Mouse (Mus musculus) left cerebral cortex, adult 18-20 months (tissue): ENCODE measurements around the gene Rpl18. TPM values are rescaled to one million over a fixed set of nuclear protein-coding genes. Genes with fewer than 3 reads are reported as not detected.

ENCODE experiments used
- total RNA-seq, 2 experiments: library from RNA; stranded (reverse); gene quantifications; 2 replicates each; pipeline ENCODE4 v1.2.3; 2021

Rpl18 gene
- total RNA-seq, 2 experiments from 2014 or later, result 331 to 369 TPM

Other genes starting within 250 kb of the Rpl18 start
- 10 to 100 TPM; 55.2 to 59.3 TPM for gene Bax, start 248.6 kb upstream of the Rpl18 start, total RNA-seq
- under 1 TPM in 1 of 2 experiments, not detected in 1; 0.21 TPM for gene Tulp2, start 233.6 kb upstream of the Rpl18 start, total RNA-seq
- gene Gm45808, start 228.6 kb upstream of the Rpl18 start, total RNA-seq, result 1 to 10 TPM; 2.5 to 3.8 TPM
- gene Dhdh, start 226.7 kb upstream of the Rpl18 start, total RNA-seq, result 1 to 10 TPM; 3.9 to 4.7 TPM
- gene Nucb1, start 205.1 kb upstream of the Rpl18 start, total RNA-seq, result 100 to 1,000 TPM; 111 to 112 TPM
- gene Ppp1r15a, start 189.2 kb upstream of the Rpl18 start, total RNA-seq, result 10 to 100 TPM; 23.1 to 25.9 TPM
- 1 to 10 TPM; 6.1 to 8.2 TPM for gene Plekha4, start 189.1 kb upstream of the Rpl18 start, total RNA-seq
- under 1 TPM; 0.37 to 0.56 TPM for gene Hsd17b14, start 160.6 kb upstream of the Rpl18 start, total RNA-seq
- gene Bcat2, start 145.3 kb upstream of the Rpl18 start, total RNA-seq, result 10 to 100 TPM; 25.3 to 26.9 TPM
- not detected for gene Fgf21, start 100.0 kb upstream of the Rpl18 start, total RNA-seq
- gene Fut1, start 98.2 kb upstream of the Rpl18 start, total RNA-seq, result not detected
- under 1 TPM in 1 of 2 experiments, not detected in 1; 0.21 TPM for gene Izumo1, start 93.6 kb upstream of the Rpl18 start, total RNA-seq
- gene Rasip1, start 88.0 kb upstream of the Rpl18 start, total RNA-seq, result 1 to 10 TPM; 6.4 to 7.9 TPM
- 1 to 10 TPM; 2.0 to 2.6 TPM for gene Mamstr, start 75.5 kb upstream of the Rpl18 start, total RNA-seq
- gene Fut2, start 49.1 kb upstream of the Rpl18 start, total RNA-seq, result under 1 TPM; 0.12 to 0.26 TPM
- 10 to 100 TPM; 11.1 to 13.3 TPM for gene Ntn5, start 31.4 kb upstream of the Rpl18 start, total RNA-seq
- gene Sec1, start 21.1 kb upstream of the Rpl18 start, total RNA-seq, result 1 to 10 TPM; 1.2 to 1.7 TPM
- 100 to 1,000 TPM; 215 to 220 TPM for gene Car11, start 15.6 kb upstream of the Rpl18 start, total RNA-seq
- gene Dbp, start 10.4 kb upstream of the Rpl18 start, total RNA-seq, result 10 to 100 TPM; 63.1 to 84.6 TPM
- gene Sphk2, start 2.5 kb downstream of the Rpl18 start, total RNA-seq, result 10 to 100 TPM; 32.3 to 33.0 TPM
- under 1 TPM in 1 of 2 experiments, not detected in 1; 0.21 TPM for gene Fam83e, start 5.8 kb downstream of the Rpl18 start, total RNA-seq
- gene Spaca4, start 10.4 kb downstream of the Rpl18 start, total RNA-seq, result not detected
- 100 to 1,000 TPM; 229 to 237 TPM for gene Lmtk3, start 68.3 kb downstream of the Rpl18 start, total RNA-seq
- 10 to 100 TPM; 11.3 to 13.7 TPM for gene Sult2b1, start 69.2 kb downstream of the Rpl18 start, total RNA-seq
- gene Cyth2, start 99.1 kb downstream of the Rpl18 start, total RNA-seq, result 100 to 1,000 TPM; 191 to 210 TPM
- 1 to 10 TPM; 2.2 to 2.6 TPM for gene Kcnj14, start 109.3 kb downstream of the Rpl18 start, total RNA-seq
- gene Grwd1, start 115.5 kb downstream of the Rpl18 start, total RNA-seq, result 10 to 100 TPM; 20.1 to 23.2 TPM
- gene Kdelr1, start 157.3 kb downstream of the Rpl18 start, total RNA-seq, result 10 to 100 TPM; 69.0 to 76.2 TPM
- gene Grin2d, start 162.9 kb downstream of the Rpl18 start, total RNA-seq, result 10 to 100 TPM; 10.7 to 10.9 TPM
- not detected for gene Syngr4, start 181.3 kb downstream of the Rpl18 start, total RNA-seq
- 10 to 100 TPM; 20.9 to 22.0 TPM for gene Tmem143, start 181.5 kb downstream of the Rpl18 start, total RNA-seq
- gene Emp3, start 205.9 kb downstream of the Rpl18 start, total RNA-seq, result 1 to 10 TPM; 5.5 to 8.4 TPM
- gene Ccdc114, start 208.6 kb downstream of the Rpl18 start, total RNA-seq, result 1 to 10 TPM; 2.6 to 2.7 TPM